Mouse (Mus musculus): Measurements from ENCODE around the gene Pogk. TPM values are rescaled to one million over a fixed set of nuclear protein-coding genes. Genes with fewer than 3 reads are reported as not detected.

Gene Pogk
- polyA plus RNA-seq, 1 experiment: not detected

DNA sequence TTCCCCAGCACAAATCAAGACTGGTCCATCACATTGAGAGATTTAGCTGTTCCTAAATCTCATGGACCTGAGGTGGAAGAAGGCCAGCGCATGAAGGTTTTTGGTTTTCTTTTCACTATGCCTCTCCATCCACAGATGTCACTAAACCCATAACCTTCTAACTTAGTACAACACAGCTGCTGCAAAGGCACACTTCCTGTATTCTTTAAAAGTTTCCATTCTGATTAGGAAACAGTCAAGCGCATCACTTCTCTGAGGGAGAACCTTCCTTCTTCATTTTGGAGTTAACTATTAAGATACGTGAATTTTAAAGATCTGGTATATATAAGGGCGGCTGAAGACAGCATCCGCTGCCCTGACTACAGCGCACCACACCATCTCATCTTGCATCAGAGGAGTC, 64.1 kb downstream of the Pogk start:
- TF ChIP-seq GATA1 (IDR thresholded peaks at IDR 0.05; ENCODE audit: low read length): no peak

- TF ChIP-seq GATA1 (IDR thresholded peaks at IDR 0.05; ENCODE audit: low read length): no peak
Measured at GRCm38 (mm10) chr1:166344300-166345077, 65.2 kb downstream of the Pogk start.

DNA sequence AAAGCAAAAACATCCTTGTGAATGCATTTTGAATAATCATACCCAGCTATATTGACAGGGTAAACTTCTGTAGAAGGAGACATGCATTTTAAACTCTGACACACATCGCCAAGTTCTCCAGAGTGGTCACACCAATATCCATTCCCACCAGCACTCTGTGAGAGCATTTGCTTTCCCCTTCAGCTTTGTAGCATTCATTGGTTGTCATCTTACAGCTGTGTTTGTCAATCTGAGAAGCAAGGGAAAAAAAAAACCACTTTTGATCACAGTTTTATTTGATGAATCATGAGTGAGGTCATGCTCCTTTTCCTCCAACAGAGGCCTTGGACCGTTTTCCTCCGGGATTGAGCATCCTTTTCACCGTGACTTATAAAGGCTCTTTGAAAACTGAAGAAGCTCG, 66.1 kb downstream of the Pogk start:
- TF ChIP-seq GATA1 (IDR thresholded peaks at IDR 0.05; ENCODE audit: low read length): no peak

- no peak for TF ChIP-seq GATA1 (IDR thresholded peaks at IDR 0.05; ENCODE audit: low read length)
Measured at GRCm38 (mm10) chr1:166342539-166342938, 67.1 kb downstream of the Pogk start.

- no peak for TF ChIP-seq GATA1 (IDR thresholded peaks at IDR 0.05; ENCODE audit: low read length)
Measured at GRCm38 (mm10) chr1:166342060-166342459, 67.6 kb downstream of the Pogk start.

DNA sequence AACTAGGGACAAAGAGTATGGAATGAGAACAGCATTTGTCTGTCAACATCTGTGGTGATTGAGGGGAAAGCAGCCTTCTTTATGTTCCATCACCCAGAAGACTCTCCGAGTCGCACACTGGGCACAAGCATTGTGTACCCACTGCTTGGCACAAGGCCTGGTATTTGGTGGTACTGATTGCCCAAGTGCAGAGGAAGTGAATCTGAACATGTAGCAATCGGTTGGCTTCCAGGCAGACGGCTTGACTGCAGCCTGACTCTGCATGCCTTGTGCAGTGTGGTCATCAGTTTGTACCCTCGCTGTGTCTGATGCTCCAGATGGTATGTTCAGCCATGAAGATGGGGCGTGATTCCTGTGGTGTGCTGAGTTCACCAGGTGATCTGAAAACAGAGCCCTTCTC, 70.6 kb downstream of the Pogk start:
- TF ChIP-seq GATA1 (IDR thresholded peaks at IDR 0.05; ENCODE audit: low read length): no peak

Other genes with a start within 250 kb of the Pogk start
- gene Mael, start 171.1 kb downstream of the Pogk start, polyA plus RNA-seq (2012): not detected in 2 replicates
- not detected in 2 replicates for gene Ildr2, start 155.7 kb downstream of the Pogk start, polyA plus RNA-seq (2012)
- gene Tada1, start 30.8 kb downstream of the Pogk start, polyA plus RNA-seq (2012): 12.7 and 17.4 TPM in 2 replicates
- not detected in 2 replicates for gene Gm4846, start 87.7 kb upstream of the Pogk start, polyA plus RNA-seq (2012)
- gene Gm4847, start 237.8 kb upstream of the Pogk start, polyA plus RNA-seq (2012): not detected in 2 replicates